Mouse (Mus musculus) ZHBTc4 (cell line): ENCODE data around the gene Galnt12.
"Not testable (repeated sequence)": the region's sequence is repeated elsewhere in the genome, so short reads cannot be mapped to it uniquely, and the experiment has no call there.

Experiments
- DNase-seq: peaks from one replicate; pipeline ENCODE4 v3.0.0-alpha.2; 2011; ENCODE audit warnings: low read depth, low spot score

The Galnt12 gene

GRCm38 (mm10) chr4:47091493-47092386, at the start of gene Galnt12:
Gene Galnt12, plus strand, starts transcription at chr4:47091909.
- peak; percentile 56 for DNase-seq

GRCm38 (mm10) chr4:47043866-47044265, 47.8 kb upstream of the Galnt12 start:
- no peak for DNase-seq

GRCm38 (mm10) chr4:47046974-47047373, 44.7 kb upstream of the Galnt12 start:
- no peak for DNase-seq

GRCm38 (mm10) chr4:47047765-47048164, 43.9 kb upstream of the Galnt12 start:
- DNase-seq: no peak

- no peak for DNase-seq
Measured at GRCm38 (mm10) chr4:47049216-47049615, 42.5 kb upstream of the Galnt12 start.

- DNase-seq: peak; percentile 85
Measured at GRCm38 (mm10) chr4:47050167-47050566, 41.5 kb upstream of the Galnt12 start.

- DNase-seq: no peak
Measured at GRCm38 (mm10) chr4:47050642-47051381, 40.9 kb upstream of the Galnt12 start.

GRCm38 (mm10) chr4:47051905-47052304, 39.8 kb upstream of the Galnt12 start:
- no peak for DNase-seq

- not testable (repeated sequence) for DNase-seq
Measured at GRCm38 (mm10) chr4:47055170-47055569, 36.5 kb upstream of the Galnt12 start.

GRCm38 (mm10) chr4:47055570-47056080, 36.1 kb upstream of the Galnt12 start:
- DNase-seq: no peak

- DNase-seq: peak; percentile 75
Measured at GRCm38 (mm10) chr4:47056791-47057509, 34.8 kb upstream of the Galnt12 start, which contains the start of gene Anks6. Gene Anks6, minus strand, starts transcription at chr4:47057427.

GRCm38 (mm10) chr4:47057510-47058325, 34.0 kb upstream of the Galnt12 start:
- no peak for DNase-seq

- DNase-seq: no peak
Measured at GRCm38 (mm10) chr4:47060900-47061299, 30.8 kb upstream of the Galnt12 start.

- DNase-seq: no peak
Measured at GRCm38 (mm10) chr4:47075054-47075453, 16.7 kb upstream of the Galnt12 start.

- DNase-seq: no peak
Measured at GRCm38 (mm10) chr4:47079997-47080646, 11.6 kb upstream of the Galnt12 start.

GRCm38 (mm10) chr4:47080647-47081010, 11.1 kb upstream of the Galnt12 start:
- DNase-seq: no peak

- DNase-seq: no peak
Measured at GRCm38 (mm10) chr4:47083824-47084223, 7.9 kb upstream of the Galnt12 start.

- DNase-seq: no peak
Measured at GRCm38 (mm10) chr4:47088671-47089070, 3.0 kb upstream of the Galnt12 start.

- DNase-seq: peak; percentile 29
Measured at GRCm38 (mm10) chr4:47092387-47093021, 795 bp downstream of the Galnt12 start.

- DNase-seq: peak; percentile 6
Measured at GRCm38 (mm10) chr4:47093161-47093560, 1.5 kb downstream of the Galnt12 start.
